Mouse (Mus musculus) layer of hippocampus, postnatal 10 days (tissue): Measurements from ENCODE around the gene Saal1. TPM values are rescaled to one million over a fixed set of nuclear protein-coding genes. Genes with fewer than 3 reads are reported as not detected.
"Not testable (repeated sequence)": the region's sequence is repeated elsewhere in the genome, so short reads cannot be mapped to it uniquely, and the experiment has no call there.

ENCODE experiments used
- DNase-seq, 2 experiments: peaks; one replicate each; pipeline ENCODE4 v3.0.0; 2021; ENCODE audit warnings: low spot score in 2 of 2
- total RNA-seq, 2 experiments: library from RNA; stranded (reverse); gene quantifications; 2 replicates each; pipeline ENCODE4 v1.2.3; 2021

Saal1 gene
- total RNA-seq, 2 experiments from 2014 or later, result 10.3 to 10.5 TPM

- DNase-seq, result no peak
These were observed 9.9 kb downstream of the Saal1 start for GRCm38 (mm10) chr7:46700521-46701025.

GRCm38 (mm10) chr7:46696754-46697153 lies 13.7 kb downstream of the Saal1 start:
- DNase-seq, result no peak

- no peak for DNase-seq
These were observed 23.7 kb downstream of the Saal1 start for GRCm38 (mm10) chr7:46686827-46687226.

- DNase-seq, result no peak
These were observed 29.7 kb downstream of the Saal1 start for GRCm38 (mm10) chr7:46680732-46681131.

- DNase-seq, result not testable (repeated sequence)
These were observed 31.4 kb downstream of the Saal1 start for GRCm38 (mm10) chr7:46679044-46679443.

GRCm38 (mm10) chr7:46678417-46678816 lies 32.1 kb downstream of the Saal1 start:
- DNase-seq, result no peak

- DNase-seq, result no peak
These were observed 33.6 kb downstream of the Saal1 start for GRCm38 (mm10) chr7:46676808-46677360.

GRCm38 (mm10) chr7:46675886-46676285 lies 34.6 kb downstream of the Saal1 start:
- DNase-seq, result no peak

GRCm38 (mm10) chr7:46675061-46675460 lies 35.4 kb downstream of the Saal1 start:
- DNase-seq, result no peak

GRCm38 (mm10) chr7:46672160-46672672 lies 38.3 kb downstream of the Saal1 start, which contains the start of gene Tph1:
Gene Tph1 (minus strand): TSS chr7:46672537.
- DNase-seq, result no peak

- no peak for DNase-seq
These were observed 43.2 kb downstream of the Saal1 start for GRCm38 (mm10) chr7:46667256-46667655.

GRCm38 (mm10) chr7:46665236-46665635 lies 45.2 kb downstream of the Saal1 start:
- DNase-seq, result peak; percentile 51 to 57

GRCm38 (mm10) chr7:46661591-46662090 lies 48.8 kb downstream of the Saal1 start:
- DNase-seq, result no peak

GRCm38 (mm10) chr7:46652279-46652678 lies 58.2 kb downstream of the Saal1 start:
- DNase-seq, result no peak

GRCm38 (mm10) chr7:46650231-46650630 lies 60.2 kb downstream of the Saal1 start:
- DNase-seq, result not testable (repeated sequence)

GRCm38 (mm10) chr7:46648431-46649140 lies 61.9 kb downstream of the Saal1 start:
- DNase-seq, result no peak

- DNase-seq, result peak in 1 of 2 experiments; percentile 34
These were observed 67.3 kb downstream of the Saal1 start for GRCm38 (mm10) chr7:46643172-46643571.

GRCm38 (mm10) chr7:46640062-46640461 lies 70.4 kb downstream of the Saal1 start:
- no peak for DNase-seq

- peak; percentile 87 to 90 for DNase-seq
These were observed 70.8 kb downstream of the Saal1 start, which contains the start of gene Sergef for GRCm38 (mm10) chr7:46639692-46640031. Gene Sergef (minus strand): TSS chr7:46639807.

GRCm38 (mm10) chr7:46638889-46639691 lies 71.4 kb downstream of the Saal1 start:
- peak in 1 of 2 experiments; percentile 25 for DNase-seq
